Mouse (Mus musculus) myocyte (in vitro differentiated cells): ENCODE results near the gene Macrod2.

Experiments
- CEBPB ChIP-seq: IDR thresholded peaks from 2 replicates; pipeline ENCODE4 v1.6.1; 2011; ENCODE audit warnings: mild to moderate bottlenecking, moderate library complexity; ENCODE audit not compliant: poor library complexity, insufficient read depth, severe bottlenecking
- E2F4 ChIP-seq: IDR thresholded peaks from one replicate; pipeline ENCODE4 v1.6.1; 2011; ENCODE audit warnings: mild to moderate bottlenecking, control low read depth, moderate library complexity; ENCODE audit not compliant: insufficient read depth
- MAX ChIP-seq: IDR thresholded peaks from one replicate; pipeline ENCODE4 v1.6.1; 2011; ENCODE audit warnings: low read depth, mild to moderate bottlenecking, control low read depth
- MYOD1 ChIP-seq, 3 experiments: IDR thresholded peaks; one replicate each; pipeline ENCODE4 v1.6.1; 2011; ENCODE audit warnings: control low read depth in 2 of 3, low read depth in 2 of 3, mild to moderate bottlenecking in 2 of 3, moderate library complexity in 1 of 3; ENCODE audit not compliant: insufficient read length in 2 of 3, control insufficient read depth in 1 of 3
- MYOG ChIP-seq, 3 experiments: IDR thresholded peaks; one replicate each; pipeline ENCODE4 v1.6.1; 2011; ENCODE audit warnings: control low read depth in 2 of 3, low read depth in 2 of 3, mild to moderate bottlenecking in 2 of 3; ENCODE audit not compliant: insufficient read length in 2 of 3, control insufficient read depth in 1 of 3, insufficient read depth in 1 of 3
- POLR2A ChIP-seq: IDR thresholded peaks from one replicate; pipeline ENCODE4 v1.6.1; 2011; ENCODE audit warnings: low read depth, mild to moderate bottlenecking, control low read depth, moderate library complexity; ENCODE audit not compliant: insufficient read length
- POLR2AphosphoS2 ChIP-seq: IDR thresholded peaks from one replicate; pipeline ENCODE4 v1.6.1; 2011; ENCODE audit warnings: low read depth, control low read depth; ENCODE audit not compliant: insufficient read length
- SRF ChIP-seq: IDR thresholded peaks from one replicate; pipeline ENCODE4 v1.6.1; 2011; ENCODE audit warnings: low read depth; ENCODE audit not compliant: control insufficient read depth, insufficient read length
- TCF12 ChIP-seq: IDR thresholded peaks from one replicate; pipeline ENCODE4 v1.6.1; 2011; ENCODE audit warnings: mild to moderate bottlenecking, control low read depth; ENCODE audit not compliant: poor library complexity, insufficient read depth, severe bottlenecking
- TCF3 ChIP-seq: IDR thresholded peaks from one replicate; pipeline ENCODE4 v1.6.1; 2011; ENCODE audit warnings: low read depth, control low read depth; ENCODE audit not compliant: insufficient read length
- USF1 ChIP-seq: IDR thresholded peaks from one replicate; pipeline ENCODE4 v1.6.1; 2011; ENCODE audit warnings: low read depth, mild to moderate bottlenecking, control low read depth, moderate library complexity

GRCm38 (mm10) chr2:142169649-142170048 is 1774.5 kb downstream of the Macrod2 start:
- TF ChIP-seq POLR2A (no peak), CEBPB (no peak), MAX (no peak), USF1 (no peak), POLR2AphosphoS2 (no peak), MYOD1 (IDR thresholded peaks at IDR 0.05; ENCODE audit: control insufficient read depth in 1 of 3, insufficient read length in 2 of 3, low read depth in 2 of 3) (no peak), TCF3 (no peak), MYOG (IDR thresholded peaks at IDR 0.05; ENCODE audit: control insufficient read depth in 1 of 3, insufficient read depth in 1 of 3, insufficient read length in 2 of 3, low read depth in 2 of 3) (no peak), TCF12 (no peak), SRF (no peak), E2F4 (no peak)
